Mouse (Mus musculus): Measurements from ENCODE around the gene Gipc3. TPM values are rescaled to one million over a fixed set of nuclear protein-coding genes. Genes with fewer than 3 reads are reported as not detected.

Gene Gipc3
- polyA plus RNA-seq, 1 experiment from 2014 or later = not detected

DNA sequence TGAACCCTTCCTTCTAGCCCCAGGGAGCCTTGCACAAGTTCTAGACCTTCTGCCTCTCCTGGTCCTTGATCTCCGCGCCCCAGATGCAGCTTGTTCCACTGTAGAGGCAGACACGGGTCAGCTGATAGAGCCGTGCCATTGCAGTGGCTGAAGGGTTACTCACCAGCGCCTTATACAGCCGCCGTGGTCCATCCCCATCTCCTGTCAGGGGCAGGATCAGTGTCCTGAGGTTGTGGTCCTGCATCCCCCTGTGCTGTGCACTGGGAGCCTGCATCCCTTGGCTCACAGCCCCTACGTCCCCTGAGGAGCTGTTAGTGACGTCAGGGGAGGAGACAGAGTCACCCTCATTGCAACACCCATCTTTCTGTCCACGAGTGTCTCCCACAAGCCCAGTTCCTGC lies 39.8 kb downstream of the Gipc3 start:
- no peak for ATAC-seq (ENCODE audit: insufficient read depth, low FRiP score, low TSS enrichment)
- H3K9ac ChIP-seq (ENCODE audit: low read length) = no peak overlapping the region
- no peaks in the 10 kb centered on the region for H3K27me3 ChIP-seq (ENCODE audit: control insufficient read depth, insufficient read depth, low read length)
- peaks cover 16% of the 10 kb centered on the region for H3K36me3 ChIP-seq (ENCODE audit: control insufficient read depth, insufficient read depth, low read length)
- no peaks in the 10 kb centered on the region; the same call in 1 of the 2 replicates for H3K4me1 ChIP-seq (ENCODE audit: control insufficient read depth, insufficient read depth, low read length)
- H3K4me3 ChIP-seq (ENCODE audit: low read depth, low read length) = no peak overlapping the region
- no peak for DNase-seq (ENCODE audit: low spot score)
- WGBS = 82% methylated on average over 10 of the region's 10 CpGs
- no peak overlapping the region for H3K4me2 ChIP-seq (ENCODE audit: low read depth)
- no peaks in the 10 kb centered on the region for H3K9me3 ChIP-seq (ENCODE audit: control insufficient read depth, low read length)
- H3K27ac ChIP-seq (ENCODE audit: low read depth, low read length) = 0 out of 2 replicates have a peak overlapping the region, but pooled peaks have one; percentile 20

- no peak overlapping the region for H3K4me3 ChIP-seq (ENCODE audit: low read depth, low read length)
- H3K36me3 ChIP-seq (ENCODE audit: control insufficient read depth, insufficient read depth, low read length) = peaks cover 11% of the 10 kb centered on the region
- H3K9me3 ChIP-seq (ENCODE audit: control insufficient read depth, low read length) = no peaks in the 10 kb centered on the region
- no peak for DNase-seq (ENCODE audit: low spot score)
- H3K4me2 ChIP-seq (ENCODE audit: low read depth) = no peak overlapping the region
- H3K9ac ChIP-seq (ENCODE audit: low read length) = no peak overlapping the region
- 0 out of 2 replicates have a peak overlapping the region, but pooled peaks have one; percentile 20 for H3K27ac ChIP-seq (ENCODE audit: low read depth, low read length)
- H3K4me1 ChIP-seq (ENCODE audit: control insufficient read depth, insufficient read depth, low read length) = no peaks in the 10 kb centered on the region; the same call in 1 of the 2 replicates
- 83% methylated on average over 14 of the region's 14 CpGs for WGBS
- no peaks in the 10 kb centered on the region for H3K27me3 ChIP-seq (ENCODE audit: control insufficient read depth, insufficient read depth, low read length)
- ATAC-seq (ENCODE audit: insufficient read depth, low FRiP score, low TSS enrichment) = no peak
Measured at GRCm38 (mm10) chr10:81302781-81303218, 40.3 kb downstream of the Gipc3 start.

GRCm38 (mm10) chr10:81302288-81302687 lies 40.8 kb downstream of the Gipc3 start:
- Histone ChIP-seq H3K36me3 (ENCODE audit: control insufficient read depth, insufficient read depth, low read length) (peaks cover 8% of the 10 kb centered on the region), H3K9ac (ENCODE audit: low read length) (no peak overlapping the region), H3K4me1 (ENCODE audit: control insufficient read depth, insufficient read depth, low read length) (no peaks in the 10 kb centered on the region; the same call in 1 of the 2 replicates), H3K4me3 (ENCODE audit: low read depth, low read length) (peak overlapping the region; percentile 0; the same call in 1 of the 2 replicates), H3K4me2 (ENCODE audit: low read depth) (peak overlapping the region; percentile 14; the same call in 1 of the 2 replicates), H3K9me3 (ENCODE audit: control insufficient read depth, low read length) (no peaks in the 10 kb centered on the region), H3K27me3 (ENCODE audit: control insufficient read depth, insufficient read depth, low read length) (no peaks in the 10 kb centered on the region), H3K27ac (ENCODE audit: low read depth, low read length) (no peak overlapping the region)
- ATAC-seq (ENCODE audit: insufficient read depth, low FRiP score, low TSS enrichment) (no peak), DNase-seq (ENCODE audit: low spot score) (no peak)
- WGBS = 75% methylated on average over 4 of the region's 4 CpGs

GRCm38 (mm10) chr10:81301321-81301720 lies 41.7 kb downstream of the Gipc3 start:
- Histone ChIP-seq H3K27ac (ENCODE audit: low read depth, low read length) (no peak overlapping the region), H3K4me1 (ENCODE audit: control insufficient read depth, insufficient read depth, low read length) (no peaks in the 10 kb centered on the region; the same call in 1 of the 2 replicates), H3K4me3 (ENCODE audit: low read depth, low read length) (no peak overlapping the region), H3K4me2 (ENCODE audit: low read depth) (no peak overlapping the region), H3K9ac (ENCODE audit: low read length) (no peak overlapping the region), H3K9me3 (ENCODE audit: control insufficient read depth, low read length) (no peaks in the 10 kb centered on the region), H3K27me3 (ENCODE audit: control insufficient read depth, insufficient read depth, low read length) (no peaks in the 10 kb centered on the region), H3K36me3 (ENCODE audit: control insufficient read depth, insufficient read depth, low read length) (no peaks in the 10 kb centered on the region; the same call in 1 of the 2 replicates)
- ATAC-seq (ENCODE audit: insufficient read depth, low FRiP score, low TSS enrichment) (no peak), DNase-seq (ENCODE audit: low spot score) (no peak)
- WGBS = 83% methylated on average over 9 of the region's 9 CpGs

DNA sequence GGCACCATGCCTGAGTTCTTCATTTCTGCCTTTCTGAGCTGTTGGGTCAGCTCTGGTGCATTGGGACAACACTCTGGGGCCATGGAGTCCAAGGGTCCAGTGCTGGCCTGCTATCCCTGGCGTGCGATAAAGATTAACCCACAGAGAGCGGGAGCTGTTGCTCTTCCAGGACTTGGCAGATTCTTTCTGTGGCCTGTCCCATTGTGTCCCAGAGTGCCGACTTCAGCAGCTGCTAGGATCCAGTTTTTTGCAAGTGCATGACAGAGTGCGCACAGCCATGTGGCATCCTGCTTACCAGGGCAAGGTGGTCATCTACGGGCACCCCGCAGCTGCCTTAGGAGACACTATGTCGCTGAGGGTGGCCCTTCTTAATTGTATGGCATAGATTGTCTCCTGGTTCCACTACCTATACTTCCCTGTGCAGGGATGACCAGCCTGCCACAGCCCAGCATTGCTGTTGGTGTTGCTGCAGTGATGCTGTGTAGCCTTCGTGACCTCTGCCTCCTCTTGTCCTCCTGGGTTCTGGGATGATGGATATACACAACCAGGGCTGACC lies 42.6 kb downstream of the Gipc3 start:
- no peaks in the 10 kb centered on the region for H3K36me3 ChIP-seq (ENCODE audit: control insufficient read depth, insufficient read depth, low read length)
- no peaks in the 10 kb centered on the region for H3K27me3 ChIP-seq (ENCODE audit: control insufficient read depth, insufficient read depth, low read length)
- DNase-seq (ENCODE audit: low spot score) (no peak), ATAC-seq (ENCODE audit: insufficient read depth, low FRiP score, low TSS enrichment) (no peak)
- no peaks in the 10 kb centered on the region for H3K9me3 ChIP-seq (ENCODE audit: control insufficient read depth, low read length)
- no peak overlapping the region for H3K9ac ChIP-seq (ENCODE audit: low read length)
- no peaks in the 10 kb centered on the region; the same call in 1 of the 2 replicates for H3K4me1 ChIP-seq (ENCODE audit: control insufficient read depth, insufficient read depth, low read length)
- H3K27ac ChIP-seq (ENCODE audit: low read depth, low read length) = no peak overlapping the region
- WGBS = 89% methylated on average over 9 of the region's 9 CpGs
- H3K4me2 ChIP-seq (ENCODE audit: low read depth) = no peak overlapping the region
- H3K4me3 ChIP-seq (ENCODE audit: low read depth, low read length) = no peak overlapping the region

DNA sequence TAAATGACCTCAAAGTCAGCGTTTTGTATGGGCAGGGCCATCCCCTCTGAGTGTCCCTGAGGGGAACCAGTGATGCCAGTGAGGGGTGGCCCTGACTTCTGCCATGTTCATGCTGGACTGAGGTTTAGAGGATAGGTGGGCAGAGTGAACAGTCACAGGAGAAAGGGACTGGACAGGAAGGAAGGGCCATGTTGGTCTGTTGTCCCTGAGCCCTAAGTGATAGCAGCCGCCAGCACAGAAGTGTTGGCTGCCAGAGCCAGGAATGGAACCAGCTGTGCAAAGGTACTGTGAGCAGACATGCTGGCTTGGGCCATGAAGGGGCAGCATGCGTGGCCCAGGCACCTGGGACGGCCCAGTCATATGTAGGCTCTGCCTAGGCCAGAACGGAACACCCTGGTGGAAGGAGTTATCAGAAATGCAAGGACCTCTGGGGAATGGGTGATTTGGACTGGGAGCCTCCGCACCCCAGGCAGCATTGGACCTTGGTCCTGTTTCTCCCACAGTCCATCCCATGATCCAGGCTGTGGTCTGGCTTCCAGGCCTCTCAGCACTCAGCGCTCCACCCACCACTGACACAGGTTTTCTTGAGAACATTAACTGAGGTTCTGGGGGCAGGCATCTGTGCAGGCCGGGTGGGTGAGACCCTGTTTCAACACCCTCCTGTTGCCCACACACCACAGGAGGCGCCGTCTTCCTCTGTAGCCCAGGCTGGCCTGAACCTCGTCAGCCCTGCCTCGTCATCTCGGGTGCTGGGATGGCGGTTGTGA lies 43.3 kb downstream of the Gipc3 start:
- no peaks in the 10 kb centered on the region; the same call in 1 of the 2 replicates for H3K4me1 ChIP-seq (ENCODE audit: control insufficient read depth, insufficient read depth, low read length)
- H3K9me3 ChIP-seq (ENCODE audit: control insufficient read depth, low read length) = no peaks in the 10 kb centered on the region
- DNase-seq (ENCODE audit: low spot score) = no peak
- no peaks in the 10 kb centered on the region for H3K36me3 ChIP-seq (ENCODE audit: control insufficient read depth, insufficient read depth, low read length)
- no peak overlapping the region for H3K9ac ChIP-seq (ENCODE audit: low read length)
- no peak overlapping the region for H3K27ac ChIP-seq (ENCODE audit: low read depth, low read length)
- H3K27me3 ChIP-seq (ENCODE audit: control insufficient read depth, insufficient read depth, low read length) = no peaks in the 10 kb centered on the region
- 89% methylated on average over 14 of the region's 14 CpGs for WGBS
- ATAC-seq (ENCODE audit: insufficient read depth, low FRiP score, low TSS enrichment) = no peak
- H3K4me3 ChIP-seq (ENCODE audit: low read depth, low read length) = no peak overlapping the region
- H3K4me2 ChIP-seq (ENCODE audit: low read depth) = no peak overlapping the region

DNA sequence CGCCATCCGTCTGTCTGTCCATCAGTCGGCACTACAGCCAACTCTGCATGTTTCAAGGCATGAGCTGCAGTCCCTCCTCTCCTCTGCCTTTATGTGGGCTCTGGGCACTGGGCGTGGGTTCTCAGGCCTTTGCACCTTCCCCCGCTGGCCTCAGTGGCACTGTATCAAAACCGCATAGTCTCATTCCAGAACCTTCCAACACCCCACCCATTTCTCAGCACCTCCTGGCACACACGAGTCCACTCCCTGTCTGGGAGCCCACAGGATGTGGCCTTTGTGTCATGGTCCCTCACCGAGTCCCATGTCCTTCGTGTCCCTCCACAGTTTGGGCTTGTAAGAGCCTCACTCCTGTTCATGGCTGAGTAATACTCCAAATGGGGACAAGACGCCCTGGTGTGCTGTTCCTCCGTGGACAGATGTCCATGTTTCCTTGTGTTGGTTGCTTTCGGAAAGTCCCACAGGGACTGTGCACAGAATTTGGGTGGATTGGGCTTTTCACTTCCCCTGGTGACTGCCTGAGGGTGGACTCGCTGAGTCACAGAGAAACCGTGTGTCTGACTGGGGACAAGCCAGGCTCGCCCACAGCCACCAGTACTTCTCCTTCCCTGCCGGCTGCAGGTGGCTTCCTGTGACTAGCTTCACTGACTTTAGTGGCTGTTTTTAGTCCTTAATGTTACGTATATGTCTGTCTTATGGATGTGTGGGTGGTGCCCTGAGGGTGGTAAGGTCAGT lies 44.5 kb downstream of the Gipc3 start:
- H3K4me3 ChIP-seq (ENCODE audit: low read depth, low read length) = no peak overlapping the region
- WGBS = 93% methylated on average over 17 of the region's 17 CpGs
- no peaks in the 10 kb centered on the region for H3K9me3 ChIP-seq (ENCODE audit: control insufficient read depth, low read length)
- peaks cover 10% of the 10 kb centered on the region for H3K4me1 ChIP-seq (ENCODE audit: control insufficient read depth, insufficient read depth, low read length)
- no peak overlapping the region for H3K27ac ChIP-seq (ENCODE audit: low read depth, low read length)
- no peak overlapping the region for H3K4me2 ChIP-seq (ENCODE audit: low read depth)
- no peak overlapping the region for H3K9ac ChIP-seq (ENCODE audit: low read length)
- DNase-seq (ENCODE audit: low spot score) = no peak
- no peaks in the 10 kb centered on the region for H3K27me3 ChIP-seq (ENCODE audit: control insufficient read depth, insufficient read depth, low read length)
- H3K36me3 ChIP-seq (ENCODE audit: control insufficient read depth, insufficient read depth, low read length) = no peaks in the 10 kb centered on the region
- no peak for ATAC-seq (ENCODE audit: insufficient read depth, low FRiP score, low TSS enrichment)

DNA sequence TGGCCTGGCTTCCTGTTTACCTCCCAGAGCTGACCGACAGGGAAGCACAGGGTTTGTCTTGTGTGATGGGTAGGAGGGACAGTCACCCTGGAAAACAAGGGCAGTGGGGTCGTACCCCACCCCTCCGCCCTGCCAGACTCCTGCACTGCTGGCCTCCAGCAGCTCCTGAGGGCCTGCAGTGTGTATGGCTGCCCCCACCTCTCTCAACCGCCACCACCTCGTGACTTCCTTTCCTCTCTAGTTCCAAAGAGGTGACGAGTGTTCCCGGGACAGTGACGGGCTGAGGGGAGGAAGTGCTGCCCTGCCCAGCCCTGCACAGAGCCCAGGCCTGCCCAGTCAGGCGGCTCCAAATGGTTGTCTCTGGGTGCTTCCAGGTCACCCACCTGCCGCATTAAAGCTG lies 45.2 kb downstream of the Gipc3 start:
- no peak overlapping the region for H3K9ac ChIP-seq (ENCODE audit: low read length)
- no peak overlapping the region for H3K27ac ChIP-seq (ENCODE audit: low read depth, low read length)
- ATAC-seq (ENCODE audit: insufficient read depth, low FRiP score, low TSS enrichment) (no peak), DNase-seq (ENCODE audit: low spot score) (no peak)
- H3K27me3 ChIP-seq (ENCODE audit: control insufficient read depth, insufficient read depth, low read length) = no peaks in the 10 kb centered on the region
- H3K9me3 ChIP-seq (ENCODE audit: control insufficient read depth, low read length) = no peaks in the 10 kb centered on the region
- H3K4me3 ChIP-seq (ENCODE audit: low read depth, low read length) = no peak overlapping the region
- 66% methylated on average over 10 of the region's 10 CpGs for WGBS
- peaks cover 12% of the 10 kb centered on the region for H3K4me1 ChIP-seq (ENCODE audit: control insufficient read depth, insufficient read depth, low read length)
- no peak overlapping the region for H3K4me2 ChIP-seq (ENCODE audit: low read depth)
- H3K36me3 ChIP-seq (ENCODE audit: control insufficient read depth, insufficient read depth, low read length) = no peaks in the 10 kb centered on the region
